Mouse (Mus musculus) gonadal fat pad, adult 2 months (tissue): Measurements from ENCODE around the gene Ralgapa2. TPM values are rescaled to one million over a fixed set of nuclear protein-coding genes. Genes with fewer than 3 reads are reported as not detected.

Source experiments
- DNase-seq: peaks from one replicate; pipeline ENCODE4 v3.0.0-alpha.2; 2012; ENCODE audit warnings: low read depth
- polyA plus RNA-seq: library from polyadenylated mRNA; depleted of rRNA; stranded (reverse); fragments of >200 nt; gene quantifications from 2 replicates; pipeline ENCODE4 v1.2.3, GENCODE M21; 2012

Gene Ralgapa2
- polyA plus RNA-seq, 1 experiment, result 12.7 TPM

GRCm38 (mm10) chr2:146361076-146361475, 151.1 kb downstream of the Ralgapa2 start:
- no peak for DNase-seq

DNA sequence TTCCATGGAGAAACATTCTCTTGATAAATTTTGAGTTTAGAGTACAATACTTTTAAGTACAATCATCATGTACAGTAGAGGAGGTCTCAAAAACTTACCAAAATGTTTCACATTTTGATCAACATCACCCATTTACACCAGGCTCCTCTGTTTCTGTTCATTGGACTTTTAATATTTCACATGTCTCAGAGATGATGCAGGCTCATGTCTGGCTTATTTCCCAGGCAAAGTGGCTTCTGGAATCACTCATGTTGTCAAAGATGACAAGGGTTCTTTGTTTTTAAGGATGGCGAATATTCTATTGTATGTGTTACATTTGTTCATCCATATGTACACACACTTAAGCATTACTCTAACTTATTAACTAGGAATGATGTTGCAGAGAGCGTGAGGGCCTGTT, 152.5 kb downstream of the Ralgapa2 start:
- DNase-seq, result no peak

DNA sequence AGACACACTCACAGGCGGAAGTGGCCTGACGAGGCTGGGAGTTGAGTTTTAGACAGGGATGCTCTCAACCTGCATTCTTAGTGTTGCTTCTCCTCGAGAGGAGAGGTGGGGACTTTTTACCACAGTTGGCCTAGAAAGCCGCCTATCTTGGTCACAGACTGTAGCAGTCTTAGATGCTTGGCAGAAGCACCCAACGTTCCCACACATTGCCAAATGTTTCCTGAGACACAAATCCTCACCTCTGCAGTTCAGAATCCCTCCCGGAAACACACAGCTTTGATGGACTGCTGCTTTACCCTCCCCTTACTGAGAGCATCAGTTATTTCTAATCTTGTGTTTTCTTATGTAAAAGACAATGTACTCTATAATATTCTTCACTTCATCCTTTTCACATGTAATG, 155.6 kb downstream of the Ralgapa2 start:
- DNase-seq, result no peak

GRCm38 (mm10) chr2:146350230-146350629, 161.9 kb downstream of the Ralgapa2 start:
- DNase-seq, result no peak

DNA sequence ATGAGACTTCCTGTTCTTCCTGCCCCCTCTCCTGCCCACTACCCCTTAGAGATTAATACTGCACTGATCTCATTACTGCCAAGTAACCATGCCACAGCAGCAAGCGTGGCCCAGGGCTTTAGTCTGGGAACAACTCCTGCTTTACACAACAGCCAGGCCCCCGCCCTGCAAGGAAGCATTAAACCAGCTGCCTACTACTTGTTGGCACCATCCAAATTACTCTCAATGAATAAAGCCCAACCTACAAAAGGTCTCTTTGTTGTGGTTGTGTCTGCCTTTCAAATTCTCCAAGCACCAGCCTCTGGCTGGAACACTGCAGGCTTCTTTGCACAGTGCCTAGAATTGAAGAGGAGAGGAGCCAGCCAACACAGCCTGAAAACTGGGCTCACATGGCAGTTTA, 164.2 kb downstream of the Ralgapa2 start:
- peak; percentile 58 for DNase-seq

- no peak for DNase-seq
Observed at GRCm38 (mm10) chr2:146340090-146340489, 172.1 kb downstream of the Ralgapa2 start.

DNA sequence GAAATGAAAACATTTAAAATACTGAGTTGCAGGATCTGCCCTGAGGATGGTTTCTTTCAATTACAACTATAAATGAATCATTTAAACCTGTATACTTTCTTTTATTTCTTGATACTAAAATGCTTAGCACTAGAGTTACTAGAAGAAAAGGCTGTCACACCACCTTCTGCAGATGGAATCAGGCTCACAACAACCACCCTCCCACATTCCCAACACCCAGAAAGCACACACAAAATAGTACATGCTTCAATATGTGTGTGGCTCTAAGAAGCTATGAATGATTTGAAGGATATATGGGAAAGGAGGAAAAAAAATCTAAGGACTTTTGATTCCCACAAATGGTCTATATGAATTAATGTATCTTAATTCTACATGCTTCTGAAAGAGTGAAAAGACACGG, 174.6 kb downstream of the Ralgapa2 start:
- DNase-seq, result no peak

GRCm38 (mm10) chr2:146331894-146332476, 180.2 kb downstream of the Ralgapa2 start:
- DNase-seq, result no peak

DNA sequence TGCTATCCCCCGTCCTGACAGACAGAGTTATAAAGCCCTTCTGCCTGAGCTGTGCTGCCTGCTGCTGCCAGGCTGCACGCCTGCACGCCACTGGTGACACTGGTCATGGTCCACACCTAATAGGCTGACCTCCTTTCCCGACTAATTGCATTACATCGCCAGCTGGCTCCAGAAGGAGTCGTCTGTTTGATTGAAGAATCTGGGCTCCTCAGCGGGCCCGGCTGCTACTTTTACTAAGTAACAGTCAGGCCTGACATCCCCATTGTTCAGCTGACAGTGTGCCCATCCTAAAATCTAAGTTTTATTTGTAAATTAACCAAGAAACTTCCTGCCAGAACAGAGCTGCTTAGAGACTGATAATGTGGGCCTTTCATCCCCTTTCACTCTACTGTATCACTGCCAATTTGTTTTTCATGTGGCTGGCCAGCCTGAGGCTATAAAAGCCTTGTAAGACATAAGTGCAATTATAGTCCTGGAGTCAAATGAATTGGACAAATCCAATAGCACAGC, 181.3 kb downstream of the Ralgapa2 start:
- DNase-seq, result no peak

GRCm38 (mm10) chr2:146330101-146330500, 182.0 kb downstream of the Ralgapa2 start:
- DNase-seq, result no peak

GRCm38 (mm10) chr2:146326654-146327053, 185.5 kb downstream of the Ralgapa2 start:
- no peak for DNase-seq

DNA sequence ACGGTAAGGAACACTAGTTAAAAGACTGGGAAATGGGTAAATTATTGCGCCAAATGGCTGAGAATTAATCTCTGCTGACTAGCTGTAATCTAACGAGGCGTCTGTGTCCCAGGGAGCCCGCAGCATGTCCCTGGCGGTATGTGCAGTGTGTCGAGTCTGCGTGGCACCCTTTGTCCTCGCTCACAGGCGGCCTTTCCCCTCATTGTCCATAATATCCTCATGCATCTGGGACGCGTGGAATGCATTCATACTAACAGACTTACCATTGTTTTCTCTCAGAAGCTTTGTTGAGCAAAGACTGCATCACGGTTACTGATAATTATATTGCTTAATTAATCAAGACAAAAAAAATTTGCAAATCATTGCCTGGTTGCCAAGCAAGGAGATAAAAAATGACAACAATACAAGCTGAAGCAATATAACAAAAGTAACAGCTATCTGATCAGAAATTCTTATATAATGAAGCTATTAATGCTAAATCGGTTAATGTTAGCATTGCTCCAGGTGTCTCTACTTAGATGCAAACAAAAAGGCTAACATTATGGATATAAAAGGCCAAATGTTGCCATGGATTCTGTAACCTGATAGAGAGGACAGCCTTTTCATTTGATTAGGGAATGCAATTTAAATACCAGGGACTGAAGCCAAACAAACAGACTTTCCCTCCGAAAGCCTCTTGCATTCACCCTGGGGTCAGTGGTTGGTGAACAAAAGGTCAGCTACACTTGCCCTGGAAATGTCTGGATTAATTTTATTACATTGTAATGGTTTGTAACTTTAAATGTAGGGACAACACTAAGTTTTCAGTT, 187.0 kb downstream of the Ralgapa2 start:
- DNase-seq, result no peak

DNA sequence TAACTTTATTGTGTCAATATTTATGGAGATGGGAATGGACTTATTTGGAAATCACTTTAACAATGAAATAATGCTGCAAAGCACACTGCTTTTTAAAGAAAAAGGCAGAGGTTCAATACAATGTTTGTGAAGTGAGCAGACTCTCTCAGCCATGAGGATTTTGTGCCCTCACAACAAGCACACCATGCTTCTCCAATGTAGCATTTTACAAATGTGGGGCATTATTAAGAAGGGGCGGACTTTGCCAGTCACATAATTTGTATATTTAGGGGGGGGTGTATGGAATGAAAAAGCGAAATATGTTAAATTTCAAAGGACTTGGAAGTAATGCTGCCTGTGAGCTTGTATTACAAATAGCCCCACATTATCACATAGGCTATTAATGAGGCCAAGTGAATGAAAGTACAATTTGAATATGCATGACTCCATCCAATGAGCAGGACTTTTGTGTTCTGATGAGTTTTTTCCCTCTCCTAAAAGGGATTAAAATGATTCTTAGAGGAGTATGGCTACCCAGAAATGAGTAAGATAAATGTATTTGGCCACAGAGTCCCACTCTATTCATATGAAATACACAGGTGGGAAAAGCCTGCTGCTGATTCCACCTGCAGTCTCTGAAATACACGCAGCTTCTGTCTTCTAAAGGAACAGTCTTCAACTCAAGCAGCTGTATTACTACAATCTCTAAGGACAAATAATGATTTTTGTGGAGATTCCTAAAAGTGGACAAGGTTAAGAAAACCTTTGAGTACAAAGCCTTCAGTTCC, 187.8 kb downstream of the Ralgapa2 start:
- DNase-seq, result no peak

GRCm38 (mm10) chr2:146323528-146323927, 188.6 kb downstream of the Ralgapa2 start:
- DNase-seq, result no peak

GRCm38 (mm10) chr2:146322770-146323169, 189.4 kb downstream of the Ralgapa2 start:
- DNase-seq, result no peak

DNA sequence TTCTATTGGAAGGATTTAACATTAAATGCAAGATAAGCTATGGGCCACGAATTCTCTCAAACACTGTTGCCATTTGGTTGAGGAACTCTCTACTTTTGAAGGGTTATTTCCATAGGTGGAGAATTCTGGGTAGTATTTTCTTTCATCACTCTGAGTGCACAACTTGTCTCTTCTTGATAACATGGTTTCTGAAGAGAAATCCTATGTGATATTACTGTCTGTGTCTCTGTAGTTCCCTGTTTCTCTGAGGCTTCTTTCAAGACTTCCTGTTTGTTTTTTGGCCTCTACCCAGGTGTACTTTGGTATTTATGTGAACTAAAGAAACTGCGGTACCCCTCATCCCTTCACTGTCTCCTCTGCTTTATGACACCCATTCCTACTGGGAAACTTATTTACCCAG, 190.1 kb downstream of the Ralgapa2 start:
- DNase-seq, result no peak

- DNase-seq, result no peak
Observed at GRCm38 (mm10) chr2:146320666-146321065, 191.5 kb downstream of the Ralgapa2 start.

- no peak for DNase-seq
Observed at GRCm38 (mm10) chr2:146314751-146315150, 197.4 kb downstream of the Ralgapa2 start.

DNA sequence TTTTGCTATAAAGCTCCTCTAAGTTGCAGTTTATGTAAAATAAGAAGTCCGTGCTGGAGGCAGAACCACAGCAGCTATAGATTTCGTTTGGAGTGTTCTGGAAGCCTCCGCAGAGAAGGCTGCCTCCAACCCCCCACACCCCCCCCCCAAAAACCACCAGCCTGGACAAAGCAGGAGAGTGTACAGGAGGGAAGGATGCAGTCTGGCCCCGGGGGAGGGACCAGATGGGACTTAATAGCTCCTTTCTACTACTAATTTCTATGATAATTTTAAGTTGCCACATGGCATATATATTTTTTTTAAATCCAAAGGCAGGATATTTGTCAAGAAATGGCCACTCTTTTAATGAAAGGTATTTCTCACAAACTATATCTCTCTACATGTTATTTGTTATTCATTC, 198.3 kb downstream of the Ralgapa2 start:
- DNase-seq, result no peak

GRCm38 (mm10) chr2:146310760-146311159, 201.4 kb downstream of the Ralgapa2 start:
- no peak for DNase-seq

GRCm38 (mm10) chr2:146310291-146310690, 201.9 kb downstream of the Ralgapa2 start:
- DNase-seq, result no peak

GRCm38 (mm10) chr2:146309413-146309812, 202.7 kb downstream of the Ralgapa2 start:
- DNase-seq, result no peak
